Mouse (Mus musculus): ENCODE measurements around the gene Tenm1. TPM values are rescaled to one million over a fixed set of nuclear protein-coding genes. Genes with fewer than 3 reads are reported as not detected.

The Tenm1 gene
- polyA plus RNA-seq, 1 experiment from 2014 or later, result 0.64 TPM

DNA sequence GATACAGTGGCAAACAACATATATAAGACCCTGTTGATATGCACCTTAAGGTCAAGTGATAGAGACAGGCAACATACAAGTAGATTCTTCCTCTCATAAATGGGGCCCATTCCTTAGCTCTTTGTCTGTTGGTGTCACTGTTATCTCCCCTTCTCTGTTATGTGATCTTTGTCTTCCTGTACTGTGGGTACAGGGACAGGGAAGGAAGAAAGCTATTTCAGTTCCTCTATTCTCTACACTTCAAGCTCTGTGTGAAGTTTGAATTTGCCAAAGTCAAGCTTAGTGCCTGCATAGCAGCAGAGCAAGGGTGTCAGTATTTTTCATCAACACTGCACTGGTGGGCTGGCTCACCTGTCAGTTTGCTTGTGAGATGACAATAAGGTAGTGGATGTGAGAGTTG is 928.4 kb downstream of the Tenm1 start:
- Histone ChIP-seq H3K27ac (replicated peaks) (no peak overlapping the region), H3K4me3 (no peak overlapping the region), H3K9me3 (replicated peaks) (no peaks in the 10 kb centered on the region), H3K27me3 (ENCODE audit: low read depth, poor library complexity, severe bottlenecking) (no peaks in the 10 kb centered on the region), H3K36me3 (no peaks in the 10 kb centered on the region), H3K4me1 (no peaks in the 10 kb centered on the region)
- no peak for DNase-seq (ENCODE audit: low spot score)

DNA sequence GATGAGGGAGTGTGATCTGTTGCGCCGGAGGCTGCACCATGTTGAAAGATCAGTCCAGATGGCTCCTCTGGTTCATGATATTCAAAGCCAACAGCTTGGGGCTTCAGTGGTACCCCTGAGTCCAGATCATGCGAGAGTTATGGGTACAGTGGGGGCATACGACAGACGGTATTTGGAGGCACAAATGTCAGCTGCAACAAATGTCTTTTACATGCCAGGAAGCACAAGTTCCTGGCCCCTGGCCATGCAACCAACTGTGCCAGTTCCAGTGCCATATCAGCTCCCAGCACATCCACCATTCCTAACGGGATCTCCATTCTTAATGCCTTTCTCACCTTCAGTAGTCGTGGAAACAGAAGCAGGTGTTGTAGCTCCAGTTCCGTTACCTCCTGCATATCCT is 938.6 kb downstream of the Tenm1 start:
- no peak overlapping the region for H3K4me3 ChIP-seq
- DNase-seq (ENCODE audit: low spot score), result no peak
- peaks cover 8% of the 10 kb centered on the region; the same call in 1 of the 2 replicates for H3K9me3 ChIP-seq (replicated peaks)
- no peaks in the 10 kb centered on the region for H3K36me3 ChIP-seq
- no peaks in the 10 kb centered on the region for H3K4me1 ChIP-seq
- no peaks in the 10 kb centered on the region for H3K27me3 ChIP-seq (ENCODE audit: low read depth, poor library complexity, severe bottlenecking)
- no peak overlapping the region for H3K27ac ChIP-seq (replicated peaks)
- 92% methylated on average over 8 of the region's 8 CpGs for whole genome bisulfite sequencing

DNA sequence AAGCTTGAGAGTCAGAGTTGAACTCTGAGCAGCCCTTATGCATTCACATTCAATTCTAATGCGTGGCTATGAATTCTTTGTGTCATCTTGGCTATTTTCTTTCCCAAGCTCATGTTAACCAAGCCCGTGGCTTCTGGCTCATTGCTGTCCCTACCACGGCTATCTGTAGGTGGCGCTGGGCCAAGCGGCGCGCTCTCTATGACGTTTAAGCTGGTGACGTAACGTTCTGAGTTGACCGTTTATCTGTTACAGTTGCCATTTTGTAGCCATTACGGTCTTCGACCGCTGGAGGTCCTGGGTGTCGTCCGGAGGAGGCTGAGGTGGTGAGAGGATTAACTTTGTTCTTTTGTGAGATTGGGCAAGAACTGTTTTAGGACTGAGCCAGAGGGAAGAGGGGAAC is 939.5 kb downstream of the Tenm1 start, which contains the start of gene Tex13c2:
Tex13c2 (plus strand) TSS at position 246 of the 400 bp plus-strand sequence.
- H3K27ac ChIP-seq (replicated peaks), result no peak within 1 kb of the TSS
- H3K4me1 ChIP-seq, result no peaks in the 10 kb centered on the region
- H3K4me3 ChIP-seq, result no peak within 1 kb of the TSS
- peaks cover 8% of the 10 kb centered on the region; the same call in 1 of the 2 replicates for H3K9me3 ChIP-seq (replicated peaks)
- no peaks in the 10 kb centered on the region for H3K27me3 ChIP-seq (ENCODE audit: low read depth, poor library complexity, severe bottlenecking)
- 90% methylated on average over 16 of the region's 16 CpGs for WGBS
- H3K36me3 ChIP-seq, result no peaks in the 10 kb centered on the region
- DNase-seq (ENCODE audit: low spot score), result no peak

Other genes starting within 250 kb of the Tenm1 start
- not detected in 2 replicates for gene Tex13c1, start 162.0 kb upstream of the Tenm1 start, polyA plus RNA-seq (2016; fragmentation: Nextera tagmentation; extraction: Ambion mirVana)